Mouse (Mus musculus) heart, postnatal 4 days (tissue): ENCODE measurements around the gene Trim5. TPM values are rescaled to one million over a fixed set of nuclear protein-coding genes. Genes with fewer than 3 reads are reported as not detected.
A peak's percentile ranks its signal among the peaks of the same experiment; 100 is the strongest.
"Not testable (repeated sequence)": the region's sequence is repeated elsewhere in the genome, so short reads cannot be mapped to it uniquely, and the experiment has no call there.

Experiments used
- DNase-seq: peaks from one replicate; pipeline ENCODE4 v3.0.0; 2021
- total RNA-seq, 2 experiments: library from RNA; stranded (reverse); gene quantifications; 2 replicates each; pipeline ENCODE4 v1.2.3; 2021

Trim5 gene
- 1 to 10 TPM; 1.7 to 2.1 TPM for total RNA-seq

DNA sequence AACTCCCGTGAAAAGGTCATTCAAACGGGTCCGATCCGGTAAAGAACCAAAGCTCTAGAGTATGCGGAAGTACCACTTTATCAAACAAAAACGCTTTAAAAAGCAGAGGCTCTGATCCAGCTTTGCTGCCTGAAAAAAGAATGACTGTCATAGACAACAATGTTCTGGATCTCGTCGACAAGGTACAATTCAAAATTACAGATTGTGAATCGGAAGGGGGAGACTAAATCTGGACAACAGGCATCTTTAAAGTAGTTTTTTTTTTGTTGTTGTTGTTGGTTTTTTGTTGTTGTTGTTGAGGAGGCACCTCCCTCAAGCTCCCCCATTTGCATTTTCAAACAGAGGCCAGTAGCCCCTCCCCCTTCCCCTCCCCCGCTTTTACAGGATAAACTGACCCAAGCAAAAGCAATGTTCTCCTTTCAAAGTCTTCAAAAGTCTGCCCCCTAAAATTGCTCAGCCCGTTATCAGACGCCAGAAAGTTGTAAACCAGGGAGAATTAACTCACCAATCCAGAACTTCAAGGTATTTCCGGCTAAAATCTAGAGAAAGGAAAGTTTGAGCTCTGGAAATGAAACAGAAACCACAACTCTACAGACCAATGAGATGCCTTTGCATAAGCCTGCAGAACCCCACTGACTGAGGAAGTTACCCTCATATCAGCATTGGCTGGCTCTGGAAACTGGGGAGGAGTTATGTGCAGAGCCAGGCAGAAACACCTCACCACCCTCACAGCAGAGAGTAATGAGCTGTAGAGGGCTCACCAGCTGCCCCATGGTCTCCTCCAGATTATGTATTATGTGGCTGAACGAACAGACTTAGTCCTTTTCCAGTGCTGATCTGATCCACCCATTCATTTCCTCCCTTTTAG is at the start of gene Trim5:
TSS of gene Trim5 (minus strand) at position 519 of the 868 bp plus-strand sequence.
- peak; percentile 5 for DNase-seq

DNA sequence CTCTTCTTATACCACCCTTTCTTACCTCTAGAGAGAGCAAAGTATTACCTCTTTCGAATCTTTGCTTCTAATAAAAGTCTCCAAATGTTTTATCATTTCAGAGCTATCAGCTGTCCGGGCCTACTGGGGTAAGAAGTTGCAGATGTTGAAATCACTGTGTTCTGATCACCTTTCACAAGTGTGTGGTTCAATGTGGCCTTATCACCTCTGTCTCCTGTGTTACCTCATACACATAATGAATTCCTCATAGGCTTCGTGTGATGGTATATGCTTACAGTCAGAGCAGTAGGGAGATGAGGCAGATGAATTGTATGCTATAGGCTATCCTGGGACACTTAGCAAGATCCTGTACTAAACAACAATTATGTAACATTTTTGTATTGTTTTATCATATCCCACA is 47.7 kb upstream of the Trim5 start:
- not testable (repeated sequence) for DNase-seq

DNA sequence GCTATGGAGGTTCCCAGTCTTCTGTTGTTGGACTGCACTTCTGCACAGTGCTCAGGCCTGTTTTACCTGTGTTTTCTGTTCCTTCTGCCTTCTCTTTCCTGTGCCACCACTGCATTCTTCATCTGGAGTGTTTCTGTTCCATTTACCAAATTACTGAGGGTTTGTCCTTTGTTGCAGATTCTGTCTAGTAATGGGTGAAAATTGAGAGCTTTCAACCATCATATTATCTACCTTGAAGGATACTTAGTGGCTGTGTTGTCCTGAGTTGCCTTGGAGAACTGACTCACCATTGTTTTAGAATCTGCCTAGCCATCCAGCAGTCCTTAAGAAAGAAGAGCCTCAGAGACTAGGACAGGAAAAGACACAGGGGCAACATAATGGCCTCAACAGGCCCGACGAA is 41.3 kb upstream of the Trim5 start, which contains the start of gene Trim34b:
TSS of gene Trim34b (plus strand) at position 301 of the 400 bp plus-strand sequence.
- DNase-seq, result not testable (repeated sequence)

DNA sequence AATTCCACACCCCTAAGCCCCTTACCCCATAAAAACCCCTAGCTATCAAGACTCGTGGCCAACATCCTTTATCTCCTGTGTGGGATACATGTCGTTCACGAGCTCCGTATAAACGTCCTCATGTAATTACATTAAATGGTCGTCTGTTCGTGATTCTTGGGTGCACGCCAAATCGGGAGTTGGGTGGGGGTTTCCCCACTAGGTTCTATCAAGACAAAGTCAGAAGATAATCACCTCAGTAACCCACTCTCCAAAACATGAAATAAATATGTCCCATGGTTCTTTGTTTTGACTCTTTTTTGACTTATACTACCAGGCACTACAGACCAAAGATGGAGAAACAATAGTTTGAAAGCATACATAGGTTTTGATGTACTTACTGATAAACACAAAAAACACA is 34.1 kb upstream of the Trim5 start:
- no peak for DNase-seq

DNA sequence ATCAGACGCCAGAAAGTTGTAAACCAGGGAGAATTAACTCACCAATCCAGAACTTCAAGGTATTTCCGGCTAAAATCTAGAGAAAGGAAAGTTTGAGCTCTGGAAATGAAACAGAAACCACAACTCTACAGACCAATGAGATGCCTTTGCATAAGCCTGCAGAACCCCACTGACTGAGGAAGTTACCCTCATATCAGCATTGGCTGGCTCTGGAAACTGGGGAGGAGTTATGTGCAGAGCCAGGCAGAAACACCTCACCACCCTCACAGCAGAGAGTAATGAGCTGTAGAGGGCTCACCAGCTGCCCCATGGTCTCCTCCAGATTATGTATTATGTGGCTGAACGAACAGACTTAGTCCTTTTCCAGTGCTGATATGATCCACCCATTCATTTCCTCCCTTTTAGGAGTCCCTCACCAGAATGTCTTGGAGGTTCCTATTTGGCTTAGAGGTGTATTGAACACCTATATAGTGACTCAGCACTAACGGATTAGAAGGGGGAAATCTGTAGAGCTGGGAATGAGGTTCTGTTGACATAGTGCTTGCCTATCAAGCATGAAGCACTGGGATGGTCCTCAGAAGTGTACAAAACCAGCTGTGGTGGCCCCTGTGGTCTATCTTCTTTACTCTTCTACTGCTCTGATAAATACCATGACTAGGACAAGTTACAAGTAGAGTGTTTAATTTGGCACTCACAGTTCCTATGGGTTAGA is 27.6 kb upstream of the Trim5 start, which contains the start of gene Trim12a:
TSS of gene Trim12a (minus strand) at position 98 of the 712 bp plus-strand sequence.
- not testable (repeated sequence) for DNase-seq

DNA sequence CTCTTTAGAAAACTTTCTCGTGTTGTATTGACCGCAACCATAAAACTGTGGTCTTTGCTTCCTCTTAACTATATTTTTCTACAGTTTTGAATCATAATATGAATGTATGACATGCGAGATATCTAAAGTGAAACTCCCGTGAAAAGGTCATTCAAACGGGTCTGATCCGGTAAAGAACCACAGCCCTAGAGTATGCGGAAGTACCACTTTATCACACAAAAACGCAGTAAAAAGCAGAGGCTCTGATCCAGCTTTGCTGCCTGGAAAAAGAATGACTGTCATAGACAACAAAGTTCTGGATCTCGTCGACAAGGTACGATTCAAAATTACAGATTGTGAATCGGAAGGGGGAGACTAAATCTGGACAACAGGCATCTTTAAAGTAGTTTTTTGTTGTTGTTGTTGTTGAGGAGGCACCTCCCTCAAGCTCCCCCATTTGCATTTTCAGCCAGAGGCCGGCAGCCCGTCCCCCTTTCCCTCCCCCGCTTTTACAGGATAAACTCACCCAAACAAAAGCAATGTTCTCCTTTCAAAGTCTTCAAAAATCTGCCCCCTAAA is 27.0 kb upstream of the Trim5 start:
- no peak for DNase-seq

DNA sequence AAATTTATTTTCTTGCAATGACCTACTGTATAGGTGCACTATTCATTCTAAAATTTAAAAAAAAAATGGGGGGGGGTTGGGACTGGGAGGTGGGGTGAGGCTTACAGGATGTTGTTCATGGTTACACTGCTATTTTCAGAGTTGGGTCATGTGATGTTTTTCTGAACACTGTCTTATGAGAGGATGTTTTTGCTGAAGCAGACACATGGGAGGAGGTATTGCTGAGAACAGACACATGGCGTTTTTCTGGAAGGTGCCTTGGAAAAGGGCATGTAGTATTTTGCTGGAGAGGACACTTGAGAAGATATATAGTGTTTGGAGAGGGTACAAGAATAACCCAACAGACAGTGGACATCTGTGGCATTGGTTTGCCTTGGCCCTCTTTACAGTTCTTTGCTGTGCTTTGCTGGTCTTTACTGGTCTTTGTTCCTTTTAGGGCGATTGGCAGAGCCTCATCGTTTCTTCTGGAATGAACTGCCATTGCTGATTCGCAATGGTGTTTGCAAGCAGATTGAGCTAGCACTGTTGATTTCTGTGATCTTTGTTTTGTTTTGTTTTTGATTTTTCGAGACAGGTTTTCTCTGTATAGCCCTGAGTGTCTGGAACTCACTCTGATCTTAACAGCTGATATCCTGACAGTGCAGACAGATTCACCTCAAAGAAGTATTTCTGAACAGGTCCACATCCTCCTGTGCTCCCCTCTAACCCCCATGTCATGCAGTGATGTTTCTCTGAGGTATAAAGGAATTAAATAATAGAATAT is 3.9 kb upstream of the Trim5 start:
- no peak for DNase-seq

DNA sequence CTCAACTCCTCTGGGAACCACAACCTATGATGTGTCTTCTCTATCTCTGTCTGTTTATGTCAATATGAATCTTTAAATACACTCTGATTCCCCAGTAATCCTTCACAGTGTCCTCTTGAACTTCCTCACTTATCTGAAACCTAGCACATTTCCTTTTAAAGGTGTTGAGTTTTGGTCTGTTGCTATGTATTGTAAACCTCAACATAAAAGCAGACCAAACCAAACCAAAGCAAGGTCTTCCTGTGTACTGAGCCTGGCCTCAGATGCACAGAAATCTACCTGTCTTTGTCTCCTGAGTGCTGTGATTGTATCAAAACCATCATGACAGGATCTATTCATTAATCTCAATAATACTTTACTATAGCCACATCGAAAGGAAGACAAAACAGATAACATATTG is 2.7 kb upstream of the Trim5 start:
- DNase-seq, result no peak

DNA sequence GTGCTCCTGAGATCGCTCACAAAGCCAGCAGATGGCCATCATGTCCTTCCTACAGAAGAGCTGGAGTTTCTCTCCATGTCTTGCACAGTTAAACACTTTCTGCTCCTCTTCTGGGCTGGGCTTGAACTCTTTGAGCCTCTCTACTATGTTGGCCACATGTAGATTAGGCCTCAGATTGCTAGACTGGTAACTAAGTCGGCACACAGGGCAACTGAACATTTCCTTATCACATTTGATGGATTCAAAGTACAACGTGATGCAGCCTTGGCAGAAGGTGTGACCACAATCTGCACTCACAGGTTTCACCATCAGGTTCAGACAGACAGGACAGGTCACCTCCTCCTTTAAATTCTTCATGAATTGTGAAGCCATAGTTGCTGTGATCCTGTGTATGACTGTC is 8.5 kb downstream of the Trim5 start:
- DNase-seq, result not testable (repeated sequence)

DNA sequence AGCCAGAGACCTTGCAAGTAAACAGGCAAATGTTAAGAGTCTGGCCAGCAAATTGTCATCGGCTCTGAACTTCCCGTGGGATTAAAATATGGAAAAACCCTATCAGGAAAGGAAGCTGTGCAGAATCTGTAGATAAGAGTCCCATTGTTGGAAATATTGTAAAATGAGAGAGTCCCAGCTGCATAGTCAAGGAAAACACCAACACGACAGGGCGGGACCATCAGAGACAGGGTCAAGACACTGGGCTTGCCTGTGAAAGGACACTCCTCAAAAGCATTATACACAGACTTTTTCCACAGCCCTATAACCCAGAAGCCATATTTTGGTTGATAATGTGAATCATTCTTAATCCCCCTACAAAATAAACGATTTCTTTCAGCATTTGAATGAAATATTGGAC is 22.6 kb downstream of the Trim5 start:
- not testable (repeated sequence) for DNase-seq

DNA sequence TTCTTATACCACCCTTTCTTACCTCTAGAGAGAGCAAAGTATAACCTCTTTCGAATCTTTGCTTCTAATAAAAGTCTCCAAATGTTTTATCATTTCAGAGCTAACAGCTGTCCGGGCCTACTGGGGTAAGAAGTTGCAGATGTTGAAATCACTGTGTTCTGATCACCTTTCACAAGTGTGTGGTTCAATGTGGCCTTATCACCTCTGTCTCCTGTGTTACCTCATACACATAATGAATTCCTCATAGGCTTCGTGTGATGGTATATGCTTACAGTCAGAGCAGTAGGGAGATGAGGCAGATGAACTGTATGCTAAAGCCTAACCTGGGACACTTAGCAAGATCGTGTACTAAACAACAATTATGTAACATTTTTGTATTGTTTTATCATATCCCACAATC is 27.5 kb downstream of the Trim5 start:
- DNase-seq, result not testable (repeated sequence)

DNA sequence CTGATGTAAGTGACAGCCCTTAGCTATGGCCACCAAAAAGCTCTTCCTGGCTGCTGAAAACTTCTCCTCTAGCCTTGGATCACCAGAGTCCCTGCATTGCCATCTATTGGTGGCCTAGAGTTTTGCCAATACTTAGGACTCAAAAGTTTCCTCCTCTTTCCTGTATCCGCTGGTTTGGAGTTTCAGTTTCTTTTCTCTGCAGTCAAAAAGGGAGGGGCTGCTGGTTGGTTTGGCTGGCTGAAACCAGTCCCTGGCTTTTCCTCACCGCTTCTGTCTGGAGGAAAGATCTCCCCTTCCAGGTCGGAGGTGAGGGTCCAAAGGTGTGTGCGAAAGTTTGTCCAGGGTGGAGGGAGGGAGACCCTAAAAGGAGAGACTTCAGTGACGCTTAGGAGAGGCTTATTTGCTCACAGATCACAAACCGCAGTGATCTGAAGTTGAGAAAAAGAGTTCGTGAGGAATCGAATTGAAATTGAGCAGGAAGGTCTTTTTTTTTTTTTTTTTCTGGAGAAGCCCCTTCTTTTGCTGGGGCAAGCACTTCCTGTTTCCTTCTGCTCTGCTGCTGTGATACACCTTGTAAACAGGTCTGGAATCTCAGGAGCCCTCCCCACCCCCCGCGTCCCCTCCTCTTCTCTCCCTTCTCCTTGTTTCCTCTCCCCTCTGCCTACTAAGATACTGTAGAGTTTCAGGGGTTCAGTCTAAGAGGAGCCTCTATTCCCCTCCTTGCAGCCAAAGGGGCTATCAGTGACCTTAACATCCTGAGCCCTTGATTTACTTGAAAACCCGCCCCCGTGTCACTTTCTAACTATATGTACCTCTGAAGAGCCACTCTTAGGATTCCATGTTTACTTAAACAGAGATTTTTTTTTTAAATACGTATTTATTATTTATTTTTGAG is 43.4 kb downstream of the Trim5 start, which contains the start of gene Trim34a:
TSS of gene Trim34a (plus strand) at position 171 of the 895 bp plus-strand sequence.
- peak; percentile 50 for DNase-seq

DNA sequence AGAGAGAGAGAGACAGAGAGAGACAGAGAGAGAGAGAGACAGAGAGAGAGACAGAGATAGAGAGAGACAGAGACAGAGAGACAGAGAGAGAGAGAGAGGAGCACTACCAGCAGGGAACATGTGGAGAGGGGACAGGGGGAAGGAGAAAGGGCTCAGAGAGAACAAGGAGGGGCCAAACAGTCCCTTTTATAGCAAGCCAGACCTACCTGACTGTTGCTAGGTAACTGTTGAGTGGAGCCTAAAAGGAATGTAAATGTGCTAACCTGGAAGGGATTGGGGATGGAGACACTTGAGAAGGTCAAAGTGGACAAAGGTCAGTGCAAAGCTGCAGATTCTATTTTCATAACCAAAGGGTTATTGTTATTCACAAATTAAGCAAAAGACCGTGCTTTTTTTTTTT is 44.3 kb downstream of the Trim5 start:
- no peak for DNase-seq

DNA sequence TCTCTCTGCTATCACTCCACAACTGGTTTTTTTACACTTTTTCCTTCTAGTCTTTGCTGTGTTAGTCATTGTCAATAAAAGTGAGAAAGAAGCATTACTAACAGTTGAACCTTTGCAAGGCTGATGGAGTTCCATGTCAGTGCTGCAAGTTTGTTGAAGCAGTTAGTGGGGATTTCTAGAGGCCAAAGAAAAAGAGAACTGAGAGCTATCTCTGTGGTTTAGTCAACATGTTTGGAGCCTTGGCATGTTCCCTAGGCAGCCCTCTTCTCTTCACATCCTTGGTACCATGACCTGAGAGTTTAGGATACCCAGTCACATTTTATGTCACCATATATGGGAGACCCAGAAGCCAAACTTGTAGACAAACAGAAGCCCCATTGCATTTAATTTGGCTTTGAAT is 47.0 kb downstream of the Trim5 start:
- no peak for DNase-seq

DNA sequence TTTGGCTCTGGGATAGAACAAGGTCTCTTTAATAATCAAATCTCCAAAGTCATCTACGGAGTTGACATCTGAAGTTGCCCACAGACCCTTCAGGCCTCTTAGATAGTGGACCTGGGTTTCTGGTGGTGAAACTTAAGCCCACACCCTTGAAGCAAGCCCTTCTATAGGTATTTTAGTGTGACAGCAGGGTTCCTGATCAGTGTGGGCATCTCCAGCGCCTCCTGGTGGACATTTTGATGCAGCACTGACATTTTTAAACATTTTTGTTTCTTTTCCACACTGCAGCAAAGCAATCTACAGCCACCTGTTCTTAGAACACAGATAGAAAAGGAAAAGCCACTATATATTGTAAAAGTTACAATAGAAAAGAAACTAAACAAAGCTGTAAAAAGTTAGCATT is 56.7 kb downstream of the Trim5 start:
- peak; percentile 38 for DNase-seq

DNA sequence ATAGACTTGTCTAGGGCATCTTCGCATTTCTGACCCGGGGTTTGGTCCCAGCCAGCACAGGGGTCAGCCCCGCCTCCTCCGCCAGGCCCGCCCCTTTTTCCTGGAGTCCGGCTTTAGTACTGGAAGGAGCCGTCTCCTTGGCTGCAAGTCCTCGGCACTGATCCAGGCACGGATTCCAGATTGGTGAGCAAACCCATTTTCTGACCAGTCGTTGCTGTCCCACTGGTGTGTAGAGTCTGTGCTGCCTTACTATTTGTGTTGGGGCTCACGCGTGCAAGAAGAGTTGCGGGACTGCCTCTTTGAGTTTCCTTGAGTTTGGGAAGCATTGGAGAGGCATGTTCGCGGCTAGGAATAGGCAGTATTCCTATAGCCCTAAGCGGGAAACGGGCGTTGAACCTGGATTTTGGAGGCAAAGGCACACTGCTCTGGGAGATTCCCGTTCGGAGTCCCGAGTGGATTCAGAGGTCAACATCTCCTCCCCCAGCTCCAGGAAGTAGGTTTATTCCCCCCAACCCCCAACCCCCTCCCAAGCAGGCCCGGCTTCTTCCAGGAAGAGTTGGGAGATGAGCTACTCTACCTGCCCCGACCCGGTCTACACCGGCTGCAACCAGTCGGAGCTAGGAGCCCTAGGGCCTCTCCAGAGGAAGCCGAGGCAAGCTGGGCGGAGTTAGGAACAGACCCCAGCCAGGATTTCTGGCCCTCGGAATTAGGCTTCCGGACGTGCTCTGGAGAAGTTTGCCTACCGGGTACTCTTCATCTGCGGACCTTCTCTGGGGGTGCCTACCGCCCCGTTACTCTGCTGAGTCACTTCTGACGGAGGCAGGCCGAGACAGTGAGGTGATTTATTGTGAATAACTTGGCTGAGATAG is 69.0 kb downstream of the Trim5 start, which contains the start of gene Trim6:
TSS of gene Trim6 (plus strand) at position 93 of the 869 bp plus-strand sequence.
- DNase-seq, result peak; percentile 89

DNA sequence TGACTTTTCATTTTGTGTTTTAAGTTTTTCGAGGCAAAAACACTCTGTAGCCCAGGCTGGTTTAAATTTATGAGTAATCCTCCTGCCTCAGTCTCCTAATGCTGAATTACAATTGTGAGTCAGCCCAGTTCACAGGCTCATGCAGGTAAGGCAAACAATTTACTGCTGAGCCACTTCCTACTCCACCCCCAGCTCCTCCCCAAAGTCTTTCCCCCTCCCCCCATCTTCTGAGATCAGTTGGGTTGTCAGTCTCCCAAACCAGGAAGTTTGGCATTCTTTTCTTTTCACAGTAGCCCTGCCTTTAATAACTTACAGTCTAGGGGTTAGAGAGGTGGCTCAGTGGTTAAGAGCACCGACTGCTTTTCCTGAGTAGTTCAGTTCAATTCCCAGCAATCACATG is 70.0 kb downstream of the Trim5 start:
- DNase-seq, result no peak

DNA sequence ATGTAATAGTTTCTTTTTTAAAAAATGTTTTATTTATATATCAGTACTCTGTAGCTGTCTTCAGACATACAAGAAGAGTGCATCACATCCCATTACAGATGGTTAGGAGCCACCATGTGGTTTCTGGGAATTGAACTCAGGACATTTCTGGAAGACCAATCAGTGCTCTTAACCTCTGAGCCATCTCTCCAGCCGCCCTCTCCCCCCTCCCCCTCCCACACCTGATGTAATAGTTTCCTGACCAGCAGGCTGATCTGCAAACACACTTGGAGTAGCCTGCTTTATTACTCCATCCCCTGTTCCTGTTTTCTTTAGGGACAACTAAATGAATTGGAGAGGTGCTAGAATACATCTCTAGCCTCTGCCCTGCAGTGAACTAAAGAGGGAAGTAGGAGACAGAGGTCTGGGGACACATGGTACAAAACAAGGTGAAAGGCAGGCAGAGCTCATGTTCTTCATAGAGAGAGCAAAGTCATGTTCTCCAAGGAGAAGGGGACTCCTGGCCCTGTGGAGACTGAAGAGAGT is 71.8 kb downstream of the Trim5 start:
- DNase-seq, result no peak
